Mouse (Mus musculus) ES-E14 (cell line): ENCODE measurements around the gene Iqgap3. TPM values are rescaled to one million over a fixed set of nuclear protein-coding genes. Genes with fewer than 3 reads are reported as not detected.

Experiments used
- DNase-seq: peaks from one replicate; pipeline ENCODE4 v3.0.0-alpha.2; 2013; ENCODE audit warnings: low read depth, low spot score
- H3K27ac ChIP-seq: 2 replicates; pipeline ENCODE4 v1.5.1; 2012; ENCODE audit warnings: low read depth, mild to moderate bottlenecking, low read length, moderate library complexity, mixed read lengths; ENCODE audit not compliant: poor library complexity, insufficient read depth, severe bottlenecking
- H3K36me3 ChIP-seq: 2 replicates; pipeline ENCODE4 v1.6.1; 2012; ENCODE audit warnings: mild to moderate bottlenecking, low read length, moderate library complexity, mixed read lengths; ENCODE audit not compliant: control insufficient read depth, poor library complexity, insufficient read depth, severe bottlenecking
- H3K4me1 ChIP-seq, 2 experiments: fragments of 150-350 bp in 1 of 2; sonication (generic) in 1 of 2; 2 replicates each; pipeline ENCODE4 v1.6.1; 2012; ENCODE audit warnings: low read length in 2 of 2, mild to moderate bottlenecking in 1 of 2, mixed read lengths in 1 of 2; ENCODE audit not compliant: control insufficient read depth in 2 of 2, insufficient read depth in 2 of 2, poor library complexity in 1 of 2
- H3K4me3 ChIP-seq, 2 experiments: fragments of 150-350 bp in 1 of 2; sonication (generic) in 1 of 2; 2 replicates each; pipeline ENCODE4 v1.5.1; 2012; ENCODE audit warnings: low read length in 2 of 2, low read depth in 1 of 2, mild to moderate bottlenecking in 1 of 2, mixed read lengths in 1 of 2; ENCODE audit not compliant: insufficient read depth in 1 of 2, poor library complexity in 1 of 2, severe bottlenecking in 1 of 2
- H3K9ac ChIP-seq: 2 replicates; pipeline ENCODE4 v1.6.1; 2012; ENCODE audit warnings: low read depth, mild to moderate bottlenecking, low read length, mixed read lengths; ENCODE audit not compliant: poor library complexity, insufficient read depth, severe bottlenecking
- H3K9me3 ChIP-seq: fragments of 150-350 bp; sonication (generic); 2 replicates; pipeline ENCODE4 v1.6.1; 2012; ENCODE audit warnings: low read depth, mild to moderate bottlenecking, low read length; ENCODE audit not compliant: control insufficient read depth, insufficient read depth
- CHD2 ChIP-seq: IDR thresholded peaks from 2 replicates; pipeline ENCODE4 v1.6.1; 2014; ENCODE audit warnings: mild to moderate bottlenecking, low read depth, low read length, inconsistent platforms
- HCFC1 ChIP-seq: IDR thresholded peaks from 2 replicates; pipeline ENCODE4 v1.6.1; 2012; ENCODE audit warnings: low read length, inconsistent platforms, borderline replicate concordance; ENCODE audit not compliant: insufficient read depth
- MAFK ChIP-seq: IDR thresholded peaks from 2 replicates; pipeline ENCODE4 v1.6.1; 2014; ENCODE audit warnings: mild to moderate bottlenecking, low read depth, low read length, inconsistent platforms; ENCODE audit not compliant: insufficient read depth
- ZC3H11A ChIP-seq: IDR thresholded peaks from 2 replicates; pipeline ENCODE4 v1.6.1; 2012; ENCODE audit warnings: low read depth, mild to moderate bottlenecking, inconsistent platforms, low read length, borderline replicate concordance
- ZNF384 ChIP-seq: IDR thresholded peaks from 2 replicates; pipeline ENCODE4 v1.6.1; 2012; ENCODE audit warnings: low read depth, low read length, inconsistent platforms
- in situ Hi-C, 2 experiments: fragments of 600-800 bp; cut with MboI; formaldehyde crosslinking; loops; one replicate each; pipeline ENCODE4 v1.15.1; 2025; ENCODE audit warnings: low sequenced_read_pairs in 2 of 2, inconsistent platforms in 1 of 2; ENCODE audit not compliant: unreplicated experiment in 2 of 2
- total RNA-seq: library from RNA; depleted of rRNA; stranded (reverse); fragments of 300-350 nt; gene quantifications from 2 replicates; pipeline ENCODE4 v1.2.3, GENCODE M21; 2012; rRNA removed

Iqgap3 gene
- total RNA-seq, 1 experiment, result 60.3 TPM

- TF ChIP-seq CHD2 (no peak), ZC3H11A (no peak), ZNF384 (no peak), MAFK (no peak), HCFC1 (no peak)
- H3K36me3 ChIP-seq, result peaks cover 52% of the 10 kb centered on the region
- H3K9me3 ChIP-seq, result no peaks in the 10 kb centered on the region
- H3K4me1 ChIP-seq, result peaks cover 0 to 3% of the 10 kb centered on the region in 2 experiments; a peak in 1 of 4 replicates
- no peak for DNase-seq
- no peak overlapping the region for H3K9ac ChIP-seq
- in situ Hi-C loops, result no loop called here
- no peak overlapping the region for H3K27ac ChIP-seq
- H3K4me3 ChIP-seq, result no peak overlapping the region
These were observed 81.0 kb downstream of the Iqgap3 start for GRCm38 (mm10) chr3:88162811-88163210.

- DNase-seq, result no peak
- Histone ChIP-seq H3K9me3 (no peaks in the 10 kb centered on the region), H3K4me1 (no peaks in the 10 kb centered on the region), H3K4me3 (no peak overlapping the region), H3K36me3 (peaks cover 52% of the 10 kb centered on the region), H3K9ac (no peak overlapping the region), H3K27ac (no peak overlapping the region)
- TF ChIP-seq CHD2 (no peak), MAFK (no peak), ZC3H11A (no peak), ZNF384 (no peak), HCFC1 (no peak)
- in situ Hi-C loops, result no loop called here
These were observed 82.1 kb downstream of the Iqgap3 start for GRCm38 (mm10) chr3:88163847-88164246.

GRCm38 (mm10) chr3:88164263-88164662 is 82.5 kb downstream of the Iqgap3 start:
- TF ChIP-seq ZNF384 (no peak), ZC3H11A (no peak), MAFK (no peak), HCFC1 (no peak), CHD2 (no peak)
- H3K4me1 ChIP-seq, result no peaks in the 10 kb centered on the region
- DNase-seq, result no peak
- no peak overlapping the region for H3K9ac ChIP-seq
- no peak overlapping the region for H3K27ac ChIP-seq
- peaks cover 49% of the 10 kb centered on the region for H3K36me3 ChIP-seq
- H3K4me3 ChIP-seq, result no peak overlapping the region
- in situ Hi-C loops, result no loop called here
- H3K9me3 ChIP-seq, result no peaks in the 10 kb centered on the region

GRCm38 (mm10) chr3:88166056-88166455 is 84.3 kb downstream of the Iqgap3 start:
- peaks cover 0 to 2% of the 10 kb centered on the region in 2 experiments; a peak in 1 of 4 replicates for H3K4me1 ChIP-seq

GRCm38 (mm10) chr3:88170361-88170760 is 88.6 kb downstream of the Iqgap3 start:
- no peak overlapping the region for H3K27ac ChIP-seq
- peaks cover 31% of the 10 kb centered on the region; the same call in 1 of the 2 replicates for H3K36me3 ChIP-seq
- DNase-seq, result no peak
- TF ChIP-seq CHD2 (no peak), ZNF384 (no peak), ZC3H11A (no peak), MAFK (no peak), HCFC1 (no peak)
- in situ Hi-C loops, result no loop called here
- peaks cover 0 to 2% of the 10 kb centered on the region in 2 experiments; a peak in 1 of 4 replicates for H3K4me1 ChIP-seq
- no peak overlapping the region for H3K9ac ChIP-seq
- no peak overlapping the region for H3K4me3 ChIP-seq
- H3K9me3 ChIP-seq, result no peaks in the 10 kb centered on the region

More at GRCm38 (mm10) chr3:88166056-88166455, 84.3 kb downstream of the Iqgap3 start:
- no peak overlapping the region for H3K9ac ChIP-seq
- no peak overlapping the region for H3K4me3 ChIP-seq
- H3K27ac ChIP-seq, result no peak overlapping the region
- in situ Hi-C loops, result no loop called here
- DNase-seq, result no peak
- peaks cover 42% of the 10 kb centered on the region for H3K36me3 ChIP-seq
- no peaks in the 10 kb centered on the region for H3K9me3 ChIP-seq
- TF ChIP-seq CHD2 (no peak), ZNF384 (no peak), MAFK (no peak), ZC3H11A (no peak), HCFC1 (no peak)

Other genes with a start within 250 kb of the Iqgap3 start
- gene Sh2d2a, start 235.2 kb upstream of the Iqgap3 start, total RNA-seq, result 0.05 and 0.22 TPM in 2 replicates
- gene Prcc, start 196.4 kb upstream of the Iqgap3 start, total RNA-seq, result 40.2 and 53.8 TPM in 2 replicates
- gene Hdgf, start 175.7 kb upstream of the Iqgap3 start, total RNA-seq, result 296 and 312 TPM in 2 replicates
- gene Mrpl24, start 162.5 kb upstream of the Iqgap3 start, total RNA-seq, result 154 and 162 TPM in 2 replicates
- gene Isg20l2, start 151.7 kb upstream of the Iqgap3 start, total RNA-seq, result 33.6 and 40.1 TPM in 2 replicates
- gene Rrnad1, start 151.3 kb upstream of the Iqgap3 start, total RNA-seq, result 22.0 and 25.5 TPM in 2 replicates
- 9.4 and 19.7 TPM in 2 replicates for gene Crabp2, start 133.3 kb upstream of the Iqgap3 start, total RNA-seq
- gene Nes, start 110.9 kb upstream of the Iqgap3 start, total RNA-seq, result 22.3 and 29.4 TPM in 2 replicates
- 1.4 and 2.6 TPM in 2 replicates for gene Bcan, start 81.7 kb upstream of the Iqgap3 start, total RNA-seq
- gene Hapln2, start 54.4 kb upstream of the Iqgap3 start, total RNA-seq, result not detected in 2 replicates
- gene Gpatch4, start 38.9 kb upstream of the Iqgap3 start, total RNA-seq, result 33.5 and 37.9 TPM in 2 replicates
- 117 and 144 TPM in 2 replicates for gene Naxe, start 23.5 kb upstream of the Iqgap3 start, total RNA-seq
- gene Ttc24, start 3.7 kb upstream of the Iqgap3 start, total RNA-seq, result not detected in 2 replicates
- gene Mef2d, start 60.4 kb downstream of the Iqgap3 start, total RNA-seq, result 8.8 and 10.4 TPM in 2 replicates
- 3.4 and 4.6 TPM in 2 replicates for gene Rhbg, start 172.7 kb downstream of the Iqgap3 start, total RNA-seq
- 2.4 and 2.9 TPM in 2 replicates for gene Gm38392, start 205.2 kb downstream of the Iqgap3 start, total RNA-seq
- 8.4 and 16.7 TPM in 2 replicates for gene Tsacc, start 215.0 kb downstream of the Iqgap3 start, total RNA-seq
- 793 and 920 TPM in 2 replicates for gene Cct3, start 215.1 kb downstream of the Iqgap3 start, total RNA-seq
- gene Glmp, start 243.1 kb downstream of the Iqgap3 start, total RNA-seq, result 147 and 226 TPM in 2 replicates